Comparison of ENCODE assay signal across 24 mouse cellular contexts in genomic region chr13:13995046-13995445, GRCm38 (mm10). TPM values are rescaled to one million over a fixed set of nuclear protein-coding genes. Genes with fewer than 3 reads are reported as not detected.
DNase-seq lines count a peak whose midpoint lies in the region; ATAC-seq and TF ChIP-seq lines count a peak whose summit lies in the region.
"Had no signal": no experiment of that assay in that cellular context is flagged by ENCODE, and none has a peak within 500 bp of the region (broad histone marks: within the 10 kb centered on the region; RNA-seq: fewer than 3 reads in every experiment).

No protein-coding gene starts in this region.

- H3K9me3 ChIP-seq in intestine, postnatal 0 days (ENCODE audit: control insufficient read depth): no peaks in the 10 kb centered on the region
- H3K9me3 ChIP-seq: forebrain, embryonic 10.5 days; forebrain, embryonic 13.5 days; heart, embryonic 12.5 days; heart, embryonic 15.5 days; hindbrain, embryonic 12.5 days; hindbrain, embryonic 15.5 days had no signal

- intact Hi-C loops in heart, postnatal 10 days (cut with DNase I): no loop called here

- no peak overlapping the region for H3K27ac ChIP-seq in intestine, postnatal 0 days (ENCODE audit: low read depth, low read length)
- H3K27ac ChIP-seq: forebrain, embryonic 10.5 days; forebrain, embryonic 13.5 days; heart, embryonic 15.5 days; hindbrain, embryonic 12.5 days; hindbrain, embryonic 15.5 days had no signal

- DNase-seq in gastrocnemius, adult 18-20 months (ENCODE audit: low spot score): peak; percentile 84
- no peak for DNase-seq in gastrocnemius, postnatal 4 days (ENCODE audit: low spot score in 2 of 2)
- DNase-seq in gastrocnemius, adult 8-10 months (ENCODE audit: low spot score in 2 of 2): peak; percentile 56 to 71
- DNase-seq in gastrocnemius, postnatal 25 days: peak; percentile 67
- no peak for DNase-seq in heart, postnatal 10 days
- DNase-seq in cerebellum, adult 18-20 months: no peak
- DNase-seq: adrenal gland, postnatal 10 days; B cell, adult 2 months; cerebellum, adult 11 months; cerebellum, adult 8-10 months; cerebellum, postnatal 14 days; heart, adult 18-20 months; heart, postnatal 14 days; kidney, adult 11 months; kidney, adult 8-10 months had no signal

- no peak for TF ChIP-seq CTCF in intestine, postnatal 0 days (IDR thresholded peaks at IDR 0.05; ENCODE audit: low read depth)

- H3K4me2 ChIP-seq in intestine, postnatal 0 days (replicated peaks; ENCODE audit: low read depth): no peak overlapping the region
- H3K4me2 ChIP-seq: forebrain, embryonic 13.5 days; heart, embryonic 12.5 days; heart, embryonic 15.5 days; hindbrain, embryonic 12.5 days; hindbrain, embryonic 15.5 days had no signal

- no peaks in the 10 kb centered on the region for H3K27me3 ChIP-seq in intestine, postnatal 0 days (replicated peaks; ENCODE audit: control insufficient read depth, insufficient read depth, low read length)
- H3K27me3 ChIP-seq: forebrain, embryonic 13.5 days; heart, embryonic 12.5 days; heart, embryonic 15.5 days; hindbrain, embryonic 12.5 days; hindbrain, embryonic 15.5 days had no signal

- H3K36me3 ChIP-seq in intestine, postnatal 0 days (ENCODE audit: control insufficient read depth, insufficient read depth): peaks cover 52% of the 10 kb centered on the region

- no peaks in the 10 kb centered on the region for H3K4me1 ChIP-seq in intestine, postnatal 0 days (replicated peaks; ENCODE audit: control insufficient read depth, insufficient read depth, low read length)
- H3K4me1 ChIP-seq: forebrain, embryonic 10.5 days; forebrain, embryonic 13.5 days; heart, embryonic 12.5 days; heart, embryonic 15.5 days; hindbrain, embryonic 12.5 days; hindbrain, embryonic 15.5 days had no signal

- no peak overlapping the region for H3K9ac ChIP-seq in intestine, postnatal 0 days (ENCODE audit: low read depth, low read length)
- H3K9ac ChIP-seq: forebrain, embryonic 13.5 days; heart, embryonic 12.5 days; heart, embryonic 15.5 days; hindbrain, embryonic 12.5 days; hindbrain, embryonic 15.5 days had no signal

- H3K4me3 ChIP-seq in intestine, postnatal 0 days (ENCODE audit: low read depth, low read length): no peak overlapping the region
- H3K4me3 ChIP-seq: forebrain, embryonic 10.5 days; forebrain, embryonic 13.5 days; heart, embryonic 12.5 days; heart, embryonic 15.5 days; hindbrain, embryonic 12.5 days; hindbrain, embryonic 15.5 days had no signal

- ATAC-seq in intestine, postnatal 0 days: no peak
- ATAC-seq: activated CD4-positive, CD25-positive, alpha-beta regulatory T cell, adult 4 months; forebrain, embryonic 13.5 days; forebrain, embryonic 16.5 days had no signal

- WGBS in intestine, postnatal 0 days: 91% methylated on average over 5 of the region's 5 CpGs

RNA-seq across cellular contexts. Expression of gene B3galnt2, which starts 40.8 kb away (rescaled TPM):
- 10 to 100 TPM; 72.0 to 76.6 TPM for total RNA-seq in gastrocnemius, adult 18-20 months (2021)
- 10 to 100 TPM; 29.3 to 33.4 TPM for total RNA-seq in gastrocnemius, postnatal 4 days (2021)
- 10 to 100 TPM; 67.8 to 85.4 (median 73.2) TPM for total RNA-seq in gastrocnemius, adult 8-10 months (2022)
- 10 to 100 TPM; 47.1 to 63.9 TPM for total RNA-seq in gastrocnemius, postnatal 25 days (2021)
- total RNA-seq in heart, postnatal 10 days (2021): 10 to 100 TPM; 16.5 to 19.1 TPM
- polyA plus RNA-seq in intestine, postnatal 0 days (2015; fragmentation: Nextera tagmentation; extraction: Ambion mirVana): 9.9 and 10.5 TPM in 2 replicates

RNA-seq across cellular contexts. Expression of gene Tbce, which starts 44.4 kb away (rescaled TPM):
- 10 to 100 TPM; 16.3 to 17.4 TPM for total RNA-seq in gastrocnemius, adult 18-20 months (2021)
- 10 to 100 TPM; 29.4 to 31.1 TPM for total RNA-seq in gastrocnemius, postnatal 4 days (2021)
- total RNA-seq in gastrocnemius, adult 8-10 months (2022): 10 to 100 TPM; 13.5 to 19.2 (median 16.7) TPM
- 10 to 100 TPM; 16.8 to 20.2 TPM for total RNA-seq in gastrocnemius, postnatal 25 days (2021)
- total RNA-seq in heart, postnatal 10 days (2021): 10 to 100 TPM; 25.8 to 26.7 TPM
- 25.7 and 26.9 TPM in 2 replicates for polyA plus RNA-seq in intestine, postnatal 0 days (2015; fragmentation: Nextera tagmentation; extraction: Ambion mirVana)

Comparison
In these comparisons a context has a peak if more than half of its experiments do, and no peak if none do; other contexts are left out.
1. DNase-seq: peak in gastrocnemius, adult 18-20 months (single experiment), gastrocnemius, adult 8-10 months (2 of 2) and gastrocnemius, postnatal 25 days (single experiment); none in gastrocnemius, postnatal 4 days (0 of 2), heart, postnatal 10 days (0 of 2) and cerebellum, adult 18-20 months (0 of 2).